Mouse (Mus musculus) gastrocnemius, adult 8-10 months (tissue): Measurements from ENCODE around the gene Abcb11. TPM values are rescaled to one million over a fixed set of nuclear protein-coding genes. Genes with fewer than 3 reads are reported as not detected.
"Not testable (repeated sequence)": the region's sequence is repeated elsewhere in the genome, so short reads cannot be mapped to it uniquely, and the experiment has no call there.

Experiments
- DNase-seq, 2 experiments: peaks; one replicate each; pipeline ENCODE4 v3.0.0; 2022; ENCODE audit warnings: low spot score in 2 of 2
- total RNA-seq, 4 experiments: library from RNA; stranded (reverse); gene quantifications; 2 replicates each; pipeline ENCODE4 v1.2.4; 2022

Gene Abcb11
- total RNA-seq, result under 1 TPM in 1 of 4 experiments, not detected in 3; 0.19 TPM

DNA sequence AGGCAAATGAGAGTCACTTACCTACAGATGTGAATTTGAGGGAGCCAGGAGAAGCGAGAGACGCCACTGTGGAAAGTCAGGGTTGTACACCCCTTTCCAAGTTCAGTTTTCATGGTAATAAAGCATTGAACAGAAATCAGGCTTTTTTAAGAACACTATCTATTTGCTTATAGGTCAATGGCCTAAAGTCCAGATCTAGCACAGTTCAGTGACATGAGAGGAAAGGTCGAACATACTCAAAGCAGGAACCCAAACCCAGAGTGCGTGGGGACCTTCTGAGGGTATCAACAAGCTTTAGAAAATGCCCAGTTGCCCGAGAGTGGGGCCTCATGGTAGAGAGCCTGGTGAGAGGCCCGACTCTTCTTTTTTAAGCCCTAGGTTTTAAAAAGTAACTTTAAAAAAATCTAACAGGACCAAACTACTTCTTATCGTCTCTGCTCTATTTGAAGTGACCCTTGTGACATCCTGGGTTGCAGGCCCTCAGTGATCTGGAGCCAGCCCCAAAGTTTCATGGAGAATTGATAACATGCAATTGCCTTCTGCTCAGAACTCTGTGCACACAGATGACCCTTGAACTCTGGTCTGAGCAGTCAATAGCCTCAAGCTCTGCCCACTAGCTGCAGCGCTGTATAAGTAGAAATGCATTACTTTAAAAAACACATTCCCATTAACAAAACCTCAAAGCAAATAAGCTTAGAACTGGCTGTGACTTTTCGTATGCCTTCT is at the start of gene Abcb11:
Abcb11 (minus strand) TSS at position 121 of the 726 bp plus-strand sequence.
- DNase-seq, result no peak

DNA sequence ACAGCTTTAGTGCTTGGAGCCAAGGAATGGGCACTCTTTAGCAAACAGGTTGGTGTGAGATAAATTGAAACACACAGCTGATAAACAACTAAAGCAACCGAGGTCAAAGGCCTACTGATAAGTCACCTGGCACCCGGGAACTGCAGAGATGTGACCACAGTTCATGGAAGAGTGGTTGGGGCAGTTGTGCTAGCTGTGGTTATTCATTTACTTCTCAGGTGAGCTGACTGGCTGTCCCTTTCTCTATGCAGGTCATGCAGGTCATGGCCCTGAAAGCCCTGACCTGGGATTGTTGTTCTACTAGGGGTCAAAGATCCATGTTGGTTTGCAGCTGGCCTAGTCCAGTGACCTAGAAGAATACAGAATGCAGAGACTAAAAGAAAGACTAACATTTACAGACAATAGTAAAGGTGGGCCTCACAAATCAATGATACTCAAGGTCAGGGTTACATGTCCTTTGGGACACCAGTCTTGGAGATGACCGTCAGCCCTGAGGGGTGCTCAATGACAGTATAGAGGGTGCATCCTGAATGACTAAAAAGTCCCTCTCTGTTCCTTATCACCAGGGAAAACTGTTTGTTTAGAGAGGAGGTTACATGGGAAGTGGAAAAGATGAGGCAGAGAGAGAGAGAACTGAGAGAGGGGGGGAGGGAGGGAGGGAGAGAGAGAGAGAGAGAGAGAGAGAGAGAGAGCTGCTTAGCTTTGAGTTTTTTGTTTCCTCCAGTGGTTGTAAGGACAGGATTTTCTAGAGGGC is 43.9 kb upstream of the Abcb11 start:
- no peak for DNase-seq

DNA sequence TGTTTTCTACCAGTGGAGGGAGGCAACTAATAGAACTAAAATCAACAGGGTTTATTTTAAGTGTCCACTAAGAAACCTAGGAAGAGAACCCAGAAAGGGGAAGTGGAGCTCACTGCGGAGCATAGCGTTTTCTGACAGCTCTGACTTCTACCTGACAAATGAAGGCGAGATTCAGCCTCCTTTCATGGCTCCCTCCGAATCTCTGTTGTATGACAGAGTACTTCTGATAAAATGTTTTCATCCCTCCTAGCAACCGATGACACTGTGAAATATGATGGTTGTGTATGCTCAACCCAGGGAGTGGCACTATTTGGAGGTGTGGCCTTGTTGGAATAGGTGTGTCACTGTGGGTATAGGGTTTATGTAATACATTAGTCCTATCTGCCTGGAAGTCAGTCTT is 40.4 kb upstream of the Abcb11 start:
- DNase-seq, result no peak

DNA sequence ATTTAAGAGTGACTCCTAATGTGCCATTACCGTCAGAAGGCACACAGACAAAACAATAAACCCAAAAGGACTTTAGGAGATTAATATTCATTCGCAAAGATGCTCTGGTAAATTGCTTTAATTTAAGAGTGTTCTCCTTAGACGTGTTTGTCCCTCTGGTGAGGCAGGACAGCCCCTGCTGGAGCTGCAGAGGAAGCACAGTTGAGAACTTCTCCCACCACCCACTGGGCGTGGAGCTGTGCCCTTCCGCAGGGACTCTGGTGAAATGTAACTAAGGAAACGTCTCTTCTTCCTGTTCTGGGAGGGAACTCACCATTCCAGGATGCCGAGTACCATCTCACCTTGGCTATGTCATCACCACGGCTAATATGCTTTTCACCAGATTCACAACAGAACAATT is 39.3 kb upstream of the Abcb11 start:
- no peak for DNase-seq

DNA sequence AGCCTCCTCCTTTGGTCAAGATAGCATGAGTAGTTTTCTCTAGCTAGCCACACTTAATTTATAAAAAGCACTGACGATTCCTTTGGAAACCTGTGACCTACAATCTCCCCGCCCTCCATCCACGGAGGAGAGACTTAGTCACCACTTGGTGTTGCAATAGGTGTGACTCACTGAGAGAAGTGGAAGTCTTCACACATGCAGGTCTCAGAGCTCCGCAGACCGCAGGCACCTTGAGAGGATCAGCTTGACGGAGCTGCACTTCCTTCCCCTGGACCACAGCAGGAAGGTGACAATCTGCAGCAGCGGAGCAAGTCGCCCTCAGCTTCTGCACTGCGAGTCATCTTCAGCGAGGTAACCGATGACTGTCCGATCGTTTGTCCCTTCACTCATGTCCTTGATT is 37.9 kb upstream of the Abcb11 start, which contains the start of gene Dhrs9:
Dhrs9 (plus strand) TSS at position 165 of the 400 bp plus-strand sequence.
- no peak for DNase-seq

DNA sequence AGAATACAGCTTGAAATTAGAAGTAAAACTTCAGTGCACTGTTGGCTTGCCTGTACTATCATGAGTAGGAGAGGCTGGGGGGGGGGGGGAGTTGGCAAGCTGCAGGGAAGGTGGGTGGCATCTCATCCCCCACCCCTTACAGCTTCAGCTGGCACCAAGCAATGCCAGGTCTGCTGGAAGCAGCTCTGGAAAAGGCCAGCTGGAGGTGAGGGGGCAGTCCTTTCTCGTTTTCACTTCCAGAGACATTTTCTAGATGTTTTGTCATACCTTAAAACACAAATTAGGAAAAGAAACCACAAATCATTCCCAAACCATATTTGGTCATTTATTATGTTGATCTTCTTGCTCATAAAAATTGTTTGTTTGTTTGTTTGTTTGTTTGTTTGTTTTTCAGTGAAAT is 37.4 kb upstream of the Abcb11 start:
- no peak for DNase-seq

DNA sequence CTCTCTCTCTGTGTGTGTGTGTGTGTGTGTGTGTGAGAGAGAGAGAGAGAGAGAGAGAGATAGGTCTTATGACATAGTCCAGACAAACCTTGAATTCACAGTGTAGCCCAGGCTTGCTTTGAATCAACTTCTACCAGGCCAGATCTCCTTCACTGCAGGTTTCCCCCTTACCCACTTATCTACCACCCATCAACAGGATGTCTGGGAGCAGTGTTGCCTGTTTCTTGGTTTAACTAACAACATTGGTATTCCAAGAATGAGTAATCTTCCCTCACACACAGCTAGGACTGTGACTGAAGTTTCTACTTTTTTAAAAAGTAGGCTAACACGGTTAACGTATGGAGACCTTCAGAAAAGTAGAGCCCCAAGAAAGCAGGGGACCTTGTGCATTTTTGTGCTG is 34.4 kb upstream of the Abcb11 start:
- DNase-seq, result no peak

DNA sequence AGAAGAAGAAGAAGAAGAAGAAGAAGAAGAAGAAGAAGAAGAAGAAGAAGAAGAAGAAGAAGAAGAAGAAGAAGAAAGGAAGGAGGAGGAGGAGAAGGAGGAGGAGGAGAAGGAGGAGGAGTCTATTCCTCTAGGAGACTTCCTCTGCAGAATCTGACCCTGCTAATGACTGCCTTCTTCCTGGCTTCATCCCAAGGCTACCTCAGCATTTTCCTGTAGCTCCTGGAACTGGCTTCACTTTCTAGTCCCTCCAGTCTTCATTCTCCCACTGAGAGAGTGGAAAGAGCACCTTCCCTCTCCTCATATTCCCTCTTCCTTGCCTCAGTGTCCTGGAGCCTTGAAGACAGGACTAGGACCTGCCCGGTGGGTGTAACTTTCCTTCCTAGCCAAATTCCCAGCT is 22.9 kb upstream of the Abcb11 start:
- DNase-seq, result no peak

DNA sequence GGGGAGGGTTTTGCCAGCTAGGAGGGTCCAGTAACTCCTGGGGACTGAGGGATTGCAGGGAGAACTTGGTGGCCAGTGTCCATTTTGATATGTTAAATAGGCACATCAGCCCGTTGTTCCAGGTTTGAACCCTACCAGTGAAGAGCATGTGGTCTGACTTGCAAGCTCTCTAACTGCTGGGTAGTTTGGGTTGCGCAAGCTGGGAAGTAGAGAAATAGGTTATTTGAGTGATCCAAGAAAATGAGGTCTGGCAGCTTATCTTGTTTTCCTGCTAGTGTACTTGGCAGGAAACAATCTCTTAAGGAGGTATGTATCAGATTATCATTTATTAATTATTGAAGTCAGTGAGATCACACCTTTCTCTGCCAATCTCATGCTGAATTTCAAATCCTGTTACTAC is 22.4 kb upstream of the Abcb11 start:
- no peak for DNase-seq

DNA sequence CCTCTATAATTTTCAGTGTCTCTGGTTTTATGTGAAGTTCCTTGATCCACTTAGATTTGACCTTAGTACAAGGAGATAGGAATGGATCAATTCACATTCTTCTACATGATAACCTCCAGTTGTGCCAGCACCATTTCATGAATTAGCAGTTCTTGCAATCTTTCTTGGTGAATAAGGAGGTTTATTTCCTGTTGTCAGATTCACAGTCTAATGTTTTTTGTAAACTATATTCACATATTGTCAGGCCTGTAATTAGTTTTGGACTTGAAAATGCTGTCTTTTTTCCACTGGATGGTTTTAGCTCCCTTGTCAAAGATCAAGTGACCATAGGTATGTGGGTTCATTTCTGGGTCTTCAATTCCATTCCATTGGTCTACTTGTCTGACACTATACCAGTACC is 13.0 kb upstream of the Abcb11 start:
- not testable (repeated sequence) for DNase-seq

DNA sequence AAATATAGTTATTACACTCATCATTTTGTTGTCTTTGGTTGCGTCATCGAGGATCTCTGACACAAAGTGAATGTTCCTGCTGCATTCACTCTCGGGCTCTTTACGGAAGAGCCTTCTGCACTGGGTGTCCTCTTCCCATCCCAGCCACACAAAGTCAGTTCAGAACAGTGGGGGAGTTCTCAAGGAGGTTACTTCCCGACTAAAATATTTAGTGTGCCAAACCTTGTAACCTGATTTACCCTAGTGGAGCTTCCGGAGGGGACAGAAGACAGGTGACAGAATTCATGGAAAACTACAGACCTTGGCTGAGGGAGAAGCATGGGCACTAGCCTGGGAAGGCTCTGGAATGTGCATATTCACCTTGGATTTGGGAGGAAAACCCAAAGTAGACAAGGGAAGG is 910 bp downstream of the Abcb11 start:
- no peak for DNase-seq

DNA sequence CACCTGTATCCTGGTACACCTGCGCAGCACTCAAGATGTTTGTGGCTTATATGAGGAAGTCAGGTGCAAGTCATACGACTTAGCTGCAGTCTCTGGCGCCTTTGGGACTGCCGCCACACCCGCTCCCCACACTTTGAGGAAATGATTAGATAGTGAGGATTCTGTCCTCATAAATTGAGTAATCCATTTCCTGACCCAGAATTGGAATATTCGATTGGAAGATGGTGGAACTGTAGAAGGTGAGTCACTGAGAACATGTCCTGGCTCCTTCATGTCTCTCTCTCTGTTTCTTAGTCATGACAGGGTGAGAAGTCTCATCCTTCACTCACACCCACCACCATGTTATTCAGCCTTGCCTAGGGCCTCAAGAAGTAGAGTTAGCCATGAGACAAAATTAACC is 10.9 kb downstream of the Abcb11 start:
- not testable (repeated sequence) for DNase-seq

DNA sequence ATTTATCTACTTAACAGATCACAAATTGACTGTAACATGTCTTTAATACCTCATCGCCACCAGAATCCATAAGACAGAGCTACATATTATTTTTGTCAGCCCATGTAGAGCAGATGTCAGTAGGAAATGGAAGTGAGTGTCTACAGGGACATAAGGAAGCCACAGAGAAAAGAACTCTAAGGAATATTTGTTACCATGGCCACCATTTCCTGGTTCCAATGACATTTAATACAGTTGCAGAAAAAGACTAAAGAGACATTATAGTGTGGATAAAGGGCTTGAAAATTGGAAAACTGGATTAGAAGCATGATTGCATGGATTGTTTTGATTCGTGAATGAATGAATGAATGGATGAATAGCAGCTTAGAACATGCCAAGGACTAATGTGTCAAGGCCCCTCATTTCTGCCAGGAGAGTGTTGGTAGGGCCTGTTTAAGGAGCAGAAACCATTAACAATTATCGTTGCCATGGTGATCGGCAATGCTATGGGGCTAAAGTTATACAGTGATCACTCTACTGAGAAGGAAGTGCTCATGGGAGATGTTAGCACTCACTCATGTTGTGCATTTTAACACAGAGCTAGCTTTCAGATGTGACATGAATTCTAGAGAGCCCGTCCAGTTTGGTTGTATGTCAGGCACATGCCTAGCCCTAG is 13.8 kb downstream of the Abcb11 start:
- DNase-seq, result no peak

DNA sequence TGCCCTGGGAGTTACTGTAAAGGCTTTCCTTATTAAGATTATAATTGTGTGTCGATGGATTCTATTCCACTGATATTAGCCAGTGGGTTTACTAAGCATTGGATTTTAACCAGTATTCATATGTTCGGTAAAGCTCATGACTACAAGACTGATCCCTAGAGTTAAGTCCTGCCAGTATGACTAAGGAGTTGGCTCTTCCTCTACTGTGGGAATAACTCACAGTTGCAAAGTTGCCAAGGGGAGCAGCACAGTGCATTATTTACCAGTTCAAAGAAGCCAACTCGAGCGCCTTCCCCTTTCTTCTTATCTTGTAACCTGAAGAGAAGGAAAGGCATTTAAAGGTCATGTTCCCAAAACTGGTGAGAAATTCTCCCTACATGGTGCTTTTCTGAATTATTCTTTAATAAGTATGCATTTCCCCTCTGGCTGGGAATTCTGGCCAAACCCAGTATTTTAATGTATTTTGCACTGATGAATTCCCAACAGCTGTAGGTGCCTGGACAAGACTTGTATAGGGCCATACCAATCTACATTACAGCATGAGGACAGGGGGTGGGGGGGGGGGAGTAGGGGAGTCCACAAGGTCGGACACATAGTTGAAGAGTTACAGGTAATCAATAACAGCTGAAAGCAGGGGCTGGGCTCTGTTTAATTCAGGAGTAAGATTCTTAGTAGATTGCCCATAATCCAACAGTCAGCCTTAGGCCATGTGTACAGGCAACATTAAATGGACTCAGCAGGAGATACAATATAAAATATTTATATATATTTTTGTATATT is 17.3 kb downstream of the Abcb11 start:
- DNase-seq, result no peak

DNA sequence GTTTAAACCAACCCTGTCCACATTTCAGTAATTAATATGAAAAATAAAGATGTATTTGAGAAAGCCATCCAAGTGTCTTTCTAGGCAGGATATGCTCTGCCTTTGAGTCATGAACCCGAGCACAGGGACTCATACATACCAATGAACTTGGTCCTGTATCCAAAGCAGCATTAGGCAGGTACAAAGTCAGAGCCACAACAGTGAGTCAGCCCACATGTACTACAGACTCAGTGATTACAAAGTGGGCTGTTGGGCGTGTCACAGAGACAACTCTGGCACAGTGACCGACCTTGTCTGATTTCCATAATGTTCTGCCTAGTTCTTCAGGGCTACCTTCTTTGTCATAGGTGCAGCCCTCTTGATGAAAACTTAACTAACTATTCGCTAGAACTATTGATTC is 19.4 kb downstream of the Abcb11 start:
- no peak for DNase-seq

DNA sequence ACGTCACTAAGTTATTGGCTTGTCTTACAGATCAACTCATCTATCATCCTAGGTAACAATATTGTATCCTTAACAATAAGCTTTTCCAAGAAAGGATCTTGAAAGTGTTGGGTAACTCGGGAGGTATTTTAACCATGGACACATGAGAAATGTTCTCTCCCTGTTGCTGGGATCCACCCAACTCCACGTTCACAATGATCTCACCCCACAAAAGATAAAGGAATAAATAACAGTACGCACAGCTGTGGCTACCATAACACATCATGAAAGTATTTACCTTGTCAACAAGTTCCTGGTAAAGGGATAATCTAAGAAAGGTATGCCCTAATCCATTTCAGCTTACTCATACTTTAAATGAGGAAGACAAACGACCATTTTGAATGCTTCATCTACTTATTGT is 21.0 kb downstream of the Abcb11 start:
- DNase-seq, result no peak

DNA sequence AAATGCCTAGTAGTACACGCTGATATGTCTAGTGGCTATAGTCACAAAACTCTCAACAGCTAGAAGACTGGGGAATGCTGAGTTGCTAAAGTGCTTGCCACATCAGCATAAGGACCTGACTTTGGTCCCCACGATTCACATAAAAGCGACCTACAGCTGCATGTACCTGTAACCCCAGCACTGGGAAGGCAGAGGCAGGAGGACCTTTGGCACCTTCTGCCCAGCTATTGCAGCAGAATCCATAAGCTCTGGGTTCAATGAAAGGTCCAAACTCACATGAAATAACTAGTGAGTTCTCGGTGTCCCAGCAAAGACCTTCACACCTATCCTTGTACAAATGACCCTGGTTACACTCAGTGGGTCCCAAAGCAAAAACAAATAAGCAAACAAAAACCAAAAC is 31.1 kb downstream of the Abcb11 start:
- no peak for DNase-seq

DNA sequence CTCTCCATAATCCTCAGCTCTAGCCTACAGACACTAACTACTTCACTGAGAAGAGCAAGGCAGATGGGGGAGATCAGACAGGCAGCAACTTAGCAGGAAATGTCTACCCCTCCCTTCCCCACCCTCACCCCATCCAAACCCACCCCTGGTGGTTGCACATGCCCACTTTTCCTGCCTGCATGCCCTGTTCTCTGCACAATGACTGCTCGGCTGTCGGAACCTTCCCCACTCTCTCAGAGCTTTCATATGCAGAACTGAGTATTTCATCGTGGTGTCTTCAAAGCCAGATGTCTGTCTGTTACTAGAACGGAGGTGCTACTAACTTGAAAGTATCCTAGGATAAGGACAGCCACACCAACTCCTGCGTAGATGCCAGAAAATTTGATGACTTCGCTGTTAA is 34.3 kb downstream of the Abcb11 start:
- no peak for DNase-seq

DNA sequence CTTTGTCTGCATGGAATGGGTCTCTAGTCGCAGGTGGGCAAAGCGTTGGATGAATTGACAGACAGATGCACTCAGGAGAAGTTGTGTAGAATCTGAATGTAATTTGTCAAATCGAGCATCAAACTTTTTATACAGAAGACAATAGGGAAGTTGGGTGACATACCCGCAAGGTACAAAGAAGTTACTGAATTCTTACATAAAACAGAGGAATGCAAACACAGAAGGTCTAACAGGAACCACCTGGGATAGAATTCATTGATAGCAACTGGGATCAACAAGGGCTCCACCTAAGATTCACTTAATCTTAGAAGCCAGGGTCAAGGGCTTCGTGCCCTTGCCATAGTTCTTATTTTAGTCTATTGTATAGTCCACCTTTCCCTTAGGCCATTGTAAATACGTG is 41.8 kb downstream of the Abcb11 start:
- not testable (repeated sequence) for DNase-seq

DNA sequence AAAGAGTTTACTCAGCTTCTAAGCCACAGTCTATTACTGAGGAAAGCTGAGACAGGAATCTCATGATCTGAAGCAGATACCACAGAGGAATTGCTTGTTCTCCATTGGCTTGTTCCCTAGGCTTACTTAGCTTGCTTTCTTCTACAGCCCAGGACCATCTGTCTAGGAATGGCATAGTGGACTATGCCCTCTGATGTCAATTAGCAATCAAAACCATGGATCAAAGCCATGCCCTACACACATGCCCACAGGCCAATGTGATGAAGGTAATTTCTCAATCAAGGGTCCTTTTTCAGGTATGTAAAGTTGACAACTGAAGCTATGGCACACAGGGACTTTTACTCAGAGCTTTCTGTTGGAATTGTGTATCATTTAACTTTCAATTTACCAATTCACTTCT is 47.9 kb downstream of the Abcb11 start:
- no peak for DNase-seq

DNA sequence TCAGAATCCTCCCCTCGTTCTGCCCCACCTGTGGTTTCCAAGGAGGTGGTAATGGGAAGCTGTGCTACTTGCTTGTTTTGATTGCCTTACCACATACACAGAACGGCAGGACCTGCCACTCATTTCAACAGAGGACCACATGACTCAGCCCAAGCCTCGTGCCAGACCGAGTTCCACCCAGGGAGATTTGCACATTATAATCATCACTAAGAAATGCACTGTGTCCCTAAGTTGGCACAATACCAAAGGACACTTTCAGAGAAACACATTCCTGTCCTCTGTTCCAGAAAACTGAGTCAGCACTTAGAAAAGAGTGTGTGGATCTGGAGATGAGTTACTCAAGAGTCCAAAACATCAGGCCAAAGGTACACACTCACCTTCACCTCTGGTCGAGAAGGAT is 53.4 kb downstream of the Abcb11 start:
- no peak for DNase-seq

DNA sequence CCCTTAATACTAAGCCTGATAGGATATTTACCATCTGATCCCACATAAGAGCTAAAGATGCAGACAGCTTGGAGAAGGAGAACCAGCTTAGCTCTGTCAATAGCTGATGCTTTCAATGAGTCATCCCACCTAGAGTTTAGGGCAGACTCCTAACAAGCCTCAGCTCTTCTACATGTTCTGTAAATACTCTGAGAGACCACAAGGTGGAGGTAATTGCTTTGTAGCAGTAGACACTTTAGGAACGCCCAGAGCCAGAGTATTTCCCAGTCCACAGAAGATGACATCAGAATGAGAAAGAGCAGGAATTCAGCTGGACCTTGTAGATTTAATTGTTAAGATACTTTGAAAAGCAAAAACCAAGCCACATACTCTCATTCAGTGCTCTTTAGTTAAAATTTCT is 66.5 kb downstream of the Abcb11 start:
- DNase-seq, result no peak
